Mouse (Mus musculus) right cerebral cortex, postnatal 4 days (tissue): ENCODE measurements at regions not wholly inside any gene's neighbourhood (a gene's known extent, or its start where the extent isn't known, plus 50 kb on each side); places are given as distances from the start of the nearest gene placed in this dataset.

ENCODE experiments used
- DNase-seq: peaks from one replicate; pipeline ENCODE4 v3.0.0-alpha.2; 2022

- DNase-seq: no peak
Measured at GRCm38 (mm10) chr8:36364567-36365231, 599.1 kb downstream of the Gm19410 start.

- no peak for DNase-seq
Measured at GRCm38 (mm10) chr8:36365945-36366344, 600.4 kb downstream of the Gm19410 start.

GRCm38 (mm10) chr8:36376579-36377350 lies 611.2 kb downstream of the Gm19410 start:
- DNase-seq: no peak

GRCm38 (mm10) chr8:36394487-36394886 lies 598.9 kb upstream of the AI429214 start:
- no peak for DNase-seq

- no peak for DNase-seq
Measured at GRCm38 (mm10) chr8:36396493-36396892, 596.9 kb upstream of the AI429214 start.

- DNase-seq: no peak
Measured at GRCm38 (mm10) chr8:36406706-36407105, 586.7 kb upstream of the AI429214 start.
